Mouse (Mus musculus): ENCODE measurements around the gene Ctsh. TPM values are rescaled to one million over a fixed set of nuclear protein-coding genes. Genes with fewer than 3 reads are reported as not detected.
A peak's percentile ranks its signal among the peaks of the same experiment; 100 is the strongest.
"Not testable (repeated sequence)": the region's sequence is repeated elsewhere in the genome, so short reads cannot be mapped to it uniquely, and the experiment has no call there.

The Ctsh gene
- polyA plus RNA-seq, 1 experiment from 2014 or later, result 8.9 TPM

DNA sequence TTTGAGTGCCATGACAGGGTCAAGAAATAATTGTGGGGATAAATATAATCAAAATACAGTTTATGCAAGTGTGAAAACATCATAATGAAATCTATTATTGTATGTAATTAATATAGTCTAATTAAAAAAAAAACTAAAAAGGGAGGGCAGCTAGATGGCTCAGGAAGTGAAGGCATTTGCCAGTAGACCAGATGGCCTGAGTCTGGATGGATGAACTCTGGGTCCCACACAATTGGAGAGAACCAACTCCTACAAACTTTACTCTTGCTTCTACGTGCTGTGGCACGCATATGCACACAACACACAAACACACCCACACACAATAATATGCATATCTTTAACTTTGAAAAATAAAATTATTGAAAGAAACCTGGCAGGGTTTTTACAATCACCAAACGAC lies 12.4 kb upstream of the Ctsh start:
- Histone ChIP-seq H3K9me3 (replicated peaks; ENCODE audit: control insufficient read depth, low read length) (no peaks in the 10 kb centered on the region), H3K4me1 (ENCODE audit: control insufficient read depth, insufficient read depth, low read length) (no peaks in the 10 kb centered on the region), H3K4me2 (ENCODE audit: low read depth, low read length) (no peak overlapping the region), H3K9ac (replicated peaks; ENCODE audit: low read length) (no peak overlapping the region), H3K4me3 (ENCODE audit: low read depth, low read length) (no peak overlapping the region), H3K27ac (replicated peaks; ENCODE audit: low read depth, low read length) (no peak overlapping the region), H3K27me3 (ENCODE audit: control insufficient read depth, insufficient read depth, low read length) (no peaks in the 10 kb centered on the region), H3K36me3 (replicated peaks; ENCODE audit: control insufficient read depth, insufficient read depth, low read depth, low read length) (no peaks in the 10 kb centered on the region)
- WGBS, result over 99% methylated on average over 3 of the region's 3 CpGs
- no peak for ATAC-seq (replicated peaks; ENCODE audit: insufficient number of reproducible peaks, low FRiP score, low TSS enrichment, low read depth)
- no peak for DNase-seq (ENCODE audit: low spot score)

DNA sequence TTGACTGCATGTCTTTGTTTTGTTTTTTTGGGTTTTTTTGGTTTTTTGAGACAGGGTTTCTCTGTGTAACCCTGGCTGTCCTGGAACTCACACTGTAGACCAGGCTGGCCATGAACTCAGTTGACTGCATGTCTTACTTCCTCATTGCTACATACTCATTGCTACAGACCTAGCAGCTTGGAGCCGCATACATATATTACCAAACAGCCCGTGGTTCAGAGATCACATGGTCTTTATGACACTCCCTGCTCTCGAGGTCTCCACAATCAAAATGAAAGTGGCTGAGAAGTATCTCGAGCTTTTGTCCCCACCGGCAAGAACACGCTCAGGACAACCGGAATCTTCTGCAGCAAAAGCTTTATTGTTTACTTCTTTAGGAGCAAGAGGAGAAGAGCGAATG lies 11.0 kb upstream of the Ctsh start:
- H3K4me1 ChIP-seq (ENCODE audit: control insufficient read depth, insufficient read depth, low read length); H3K27ac ChIP-seq (replicated peaks; ENCODE audit: low read depth, low read length); DNase-seq (ENCODE audit: low spot score); H3K4me2 ChIP-seq (ENCODE audit: low read depth, low read length); H3K9ac ChIP-seq (replicated peaks; ENCODE audit: low read length); ATAC-seq (replicated peaks; ENCODE audit: insufficient number of reproducible peaks, low FRiP score, low TSS enrichment, low read depth); H3K4me3 ChIP-seq (ENCODE audit: low read depth, low read length); H3K9me3 ChIP-seq (replicated peaks; ENCODE audit: control insufficient read depth, low read length); H3K27me3 ChIP-seq (ENCODE audit: control insufficient read depth, insufficient read depth, low read length); H3K36me3 ChIP-seq (replicated peaks; ENCODE audit: control insufficient read depth, insufficient read depth, low read depth, low read length): not testable (repeated sequence)
- WGBS, result 89% methylated on average over 8 of the region's 8 CpGs

DNA sequence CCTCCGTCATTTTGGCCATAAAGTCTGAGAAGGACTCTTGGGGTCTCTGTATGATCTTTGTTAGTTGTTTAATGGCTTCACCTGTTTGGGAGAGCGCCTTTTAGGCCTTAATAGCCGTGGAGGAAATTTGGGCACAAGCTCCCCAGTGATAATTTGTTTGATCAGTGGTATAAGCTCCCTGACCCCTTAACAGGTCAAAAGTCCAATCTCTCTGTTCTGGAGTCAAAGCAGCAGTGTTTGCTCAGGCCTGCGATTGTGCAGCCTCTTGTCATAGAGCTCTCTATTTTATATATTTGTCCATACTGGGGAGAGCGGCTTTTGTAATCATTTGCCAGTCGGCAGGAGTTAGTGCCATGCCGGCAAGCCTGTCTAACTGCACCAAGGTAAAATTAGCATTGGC lies 8.8 kb upstream of the Ctsh start:
- no peaks in the 10 kb centered on the region for H3K9me3 ChIP-seq (replicated peaks; ENCODE audit: control insufficient read depth, low read length)
- H3K27ac ChIP-seq (replicated peaks; ENCODE audit: low read depth, low read length), result no peak overlapping the region
- H3K27me3 ChIP-seq (ENCODE audit: control insufficient read depth, insufficient read depth, low read length), result no peaks in the 10 kb centered on the region
- H3K4me2 ChIP-seq (ENCODE audit: low read depth, low read length), result no peak overlapping the region
- ATAC-seq (replicated peaks; ENCODE audit: insufficient number of reproducible peaks, low FRiP score, low TSS enrichment, low read depth) (no peak), DNase-seq (ENCODE audit: low spot score) (no peak)
- H3K36me3 ChIP-seq (replicated peaks; ENCODE audit: control insufficient read depth, insufficient read depth, low read depth, low read length), result no peaks in the 10 kb centered on the region
- H3K9ac ChIP-seq (replicated peaks; ENCODE audit: low read length), result no peak overlapping the region
- H3K4me1 ChIP-seq (ENCODE audit: control insufficient read depth, insufficient read depth, low read length), result no peaks in the 10 kb centered on the region
- 89% methylated on average over 7 of the region's 7 CpGs for WGBS
- H3K4me3 ChIP-seq (ENCODE audit: low read depth, low read length), result no peak overlapping the region

DNA sequence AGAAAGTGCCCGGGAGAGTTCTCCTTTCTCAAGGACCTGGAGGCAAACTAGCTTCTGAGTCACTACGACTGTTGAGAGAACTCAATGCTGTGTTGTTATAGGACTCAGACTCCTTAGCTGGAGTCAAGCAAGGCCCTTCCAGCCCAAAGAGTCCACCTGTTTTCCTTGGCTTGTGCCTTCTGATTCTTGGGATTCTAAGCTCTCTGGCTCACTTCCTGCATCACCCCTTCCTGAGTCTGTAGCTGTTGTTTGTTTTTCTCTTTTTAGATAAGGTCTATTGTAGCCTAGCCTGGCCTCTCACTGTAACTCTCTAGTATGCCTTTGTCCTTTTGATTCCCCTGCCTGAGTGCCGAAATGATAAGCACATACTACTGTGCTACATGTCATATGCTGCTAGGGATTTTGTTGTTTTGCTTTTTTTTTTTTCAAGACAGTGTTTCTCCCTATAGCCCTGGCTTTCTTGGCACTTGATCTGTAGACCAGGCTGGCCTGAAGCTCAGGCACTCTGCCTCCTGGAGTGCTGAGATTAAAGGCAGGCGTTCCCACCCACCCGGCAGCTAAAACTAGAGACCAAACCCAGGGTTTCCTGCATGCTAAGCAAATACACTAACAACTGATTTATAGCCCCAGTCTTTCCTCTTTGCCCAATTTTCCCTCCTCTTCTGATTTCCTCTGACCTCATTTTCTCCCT lies 5.9 kb upstream of the Ctsh start:
- Histone ChIP-seq H3K4me2 (ENCODE audit: low read depth, low read length) (no peak overlapping the region), H3K27me3 (ENCODE audit: control insufficient read depth, insufficient read depth, low read length) (no peaks in the 10 kb centered on the region), H3K4me1 (ENCODE audit: control insufficient read depth, insufficient read depth, low read length) (no peaks in the 10 kb centered on the region), H3K27ac (replicated peaks; ENCODE audit: low read depth, low read length) (no peak overlapping the region), H3K9ac (replicated peaks; ENCODE audit: low read length) (no peak overlapping the region), H3K9me3 (replicated peaks; ENCODE audit: control insufficient read depth, low read length) (no peaks in the 10 kb centered on the region), H3K4me3 (ENCODE audit: low read depth, low read length) (no peak overlapping the region), H3K36me3 (replicated peaks; ENCODE audit: control insufficient read depth, insufficient read depth, low read depth, low read length) (no peaks in the 10 kb centered on the region)
- DNase-seq (ENCODE audit: low spot score), result no peak
- ATAC-seq (replicated peaks; ENCODE audit: insufficient number of reproducible peaks, low FRiP score, low TSS enrichment, low read depth), result no peak
- WGBS, result 68% methylated on average over 5 of the region's 5 CpGs

DNA sequence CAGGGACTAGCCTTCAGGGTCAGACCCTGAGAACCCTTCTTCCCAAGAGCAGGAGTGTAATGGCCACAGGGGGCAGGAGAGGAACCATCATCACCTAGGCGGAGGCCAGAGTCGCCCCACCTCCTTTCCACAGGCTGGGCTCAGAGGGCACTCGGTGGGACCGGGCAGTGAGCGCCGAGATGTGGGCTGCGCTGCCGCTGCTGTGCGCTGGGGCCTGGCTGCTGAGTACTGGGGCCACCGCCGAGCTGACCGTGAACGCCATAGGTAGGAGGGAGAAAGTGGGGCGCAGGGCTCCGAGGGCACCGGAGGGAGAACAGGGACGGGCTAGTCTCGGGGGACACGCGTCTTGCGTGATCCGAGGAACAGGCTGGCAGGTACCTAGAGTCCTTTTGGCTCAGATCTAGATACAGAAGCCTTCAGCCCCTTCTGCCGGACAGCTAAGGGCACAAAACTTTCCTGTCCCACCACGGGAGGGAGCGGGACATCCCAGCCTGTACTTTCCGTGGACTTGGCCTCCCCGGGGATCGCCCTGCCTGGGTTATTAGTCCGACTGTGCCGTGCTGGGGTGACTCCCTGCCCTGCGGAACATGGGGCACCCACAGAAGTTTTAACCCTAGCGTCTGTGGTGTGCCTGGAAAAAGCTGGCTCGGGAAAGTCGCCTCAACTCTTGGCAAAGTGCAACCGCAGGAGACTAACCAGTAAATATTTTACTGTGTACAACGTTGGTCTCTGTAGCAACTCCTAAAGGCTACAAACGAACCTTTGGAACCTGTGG lies 606 bp downstream of the Ctsh start:
- Histone ChIP-seq H3K9me3 (replicated peaks; ENCODE audit: control insufficient read depth, low read length) (no peaks in the 10 kb centered on the region), H3K4me3 (ENCODE audit: low read depth, low read length) (peak overlapping the region; percentile 43), H3K27me3 (ENCODE audit: control insufficient read depth, insufficient read depth, low read length) (no peaks in the 10 kb centered on the region), H3K27ac (replicated peaks; ENCODE audit: low read depth, low read length) (no peak overlapping the region), H3K4me1 (ENCODE audit: control insufficient read depth, insufficient read depth, low read length) (no peaks in the 10 kb centered on the region), H3K4me2 (ENCODE audit: low read depth, low read length) (peak overlapping the region; percentile 87), H3K9ac (replicated peaks; ENCODE audit: low read length) (peak overlapping the region; percentile 57), H3K36me3 (replicated peaks; ENCODE audit: control insufficient read depth, insufficient read depth, low read depth, low read length) (no peaks in the 10 kb centered on the region)
- DNase-seq (ENCODE audit: low spot score) (peak; percentile 71), ATAC-seq (replicated peaks; ENCODE audit: insufficient number of reproducible peaks, low FRiP score, low TSS enrichment, low read depth) (peak; percentile 79)
- under 1% methylated on average over 35 of the region's 37 CpGs for WGBS

DNA sequence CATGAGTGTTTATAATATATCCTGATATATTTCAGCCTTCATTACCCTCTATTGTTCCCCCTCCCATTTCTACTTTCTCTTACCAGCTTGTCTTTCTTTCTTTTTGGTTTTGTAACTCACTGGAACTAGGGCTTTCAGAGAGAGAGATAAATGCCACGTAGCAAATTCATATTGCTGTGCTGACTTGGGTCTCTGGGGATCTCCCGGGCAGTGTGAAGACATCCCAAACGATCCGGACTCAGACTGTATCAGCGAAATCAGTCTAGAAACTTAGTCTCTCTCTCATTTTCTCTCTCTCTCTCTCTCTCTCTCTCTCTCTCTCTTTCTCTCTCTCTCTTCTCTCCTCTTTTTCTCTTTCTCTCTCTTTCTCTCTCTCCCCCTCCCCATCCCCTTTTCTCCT lies 1.5 kb downstream of the Ctsh start:
- no peak overlapping the region for H3K27ac ChIP-seq (replicated peaks; ENCODE audit: low read depth, low read length)
- ATAC-seq (replicated peaks; ENCODE audit: insufficient number of reproducible peaks, low FRiP score, low TSS enrichment, low read depth), result no peak
- no peak for DNase-seq (ENCODE audit: low spot score)
- no peaks in the 10 kb centered on the region for H3K4me1 ChIP-seq (ENCODE audit: control insufficient read depth, insufficient read depth, low read length)
- H3K27me3 ChIP-seq (ENCODE audit: control insufficient read depth, insufficient read depth, low read length), result no peaks in the 10 kb centered on the region
- H3K9me3 ChIP-seq (replicated peaks; ENCODE audit: control insufficient read depth, low read length), result no peaks in the 10 kb centered on the region
- H3K36me3 ChIP-seq (replicated peaks; ENCODE audit: control insufficient read depth, insufficient read depth, low read depth, low read length), result no peaks in the 10 kb centered on the region
- 57% methylated on average over 5 of the region's 5 CpGs for WGBS
- no peak overlapping the region for H3K4me3 ChIP-seq (ENCODE audit: low read depth, low read length)
- no peak overlapping the region for H3K4me2 ChIP-seq (ENCODE audit: low read depth, low read length)
- no peak overlapping the region for H3K9ac ChIP-seq (replicated peaks; ENCODE audit: low read length)

DNA sequence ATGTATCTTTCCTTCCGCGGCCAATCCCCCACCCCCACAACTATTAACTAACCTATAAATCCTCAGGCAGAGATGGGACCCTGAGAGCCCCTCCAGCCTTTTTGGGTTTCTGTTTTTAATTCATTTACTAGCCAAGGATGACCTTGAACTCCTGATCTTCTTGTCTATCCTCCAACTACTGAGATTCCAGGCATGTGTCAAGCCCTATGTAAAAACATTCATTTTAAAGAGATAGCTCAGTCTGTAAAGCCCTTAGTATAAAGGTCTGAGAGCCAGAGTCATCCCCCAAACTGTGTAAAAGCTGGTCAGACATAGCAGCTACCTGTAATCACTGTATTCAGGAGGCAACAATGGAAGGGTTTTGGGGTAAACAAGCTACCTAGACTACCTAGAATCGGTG lies 2.0 kb downstream of the Ctsh start:
- H3K9ac ChIP-seq (replicated peaks; ENCODE audit: low read length), result no peak overlapping the region
- no peak overlapping the region for H3K27ac ChIP-seq (replicated peaks; ENCODE audit: low read depth, low read length)
- H3K36me3 ChIP-seq (replicated peaks; ENCODE audit: control insufficient read depth, insufficient read depth, low read depth, low read length), result no peaks in the 10 kb centered on the region
- H3K4me1 ChIP-seq (ENCODE audit: control insufficient read depth, insufficient read depth, low read length), result no peaks in the 10 kb centered on the region
- ATAC-seq (replicated peaks; ENCODE audit: insufficient number of reproducible peaks, low FRiP score, low TSS enrichment, low read depth) (no peak), DNase-seq (ENCODE audit: low spot score) (no peak)
- WGBS, result 73% methylated on average over 3 of the region's 3 CpGs
- H3K4me3 ChIP-seq (ENCODE audit: low read depth, low read length), result no peak overlapping the region
- H3K9me3 ChIP-seq (replicated peaks; ENCODE audit: control insufficient read depth, low read length), result no peaks in the 10 kb centered on the region
- H3K4me2 ChIP-seq (ENCODE audit: low read depth, low read length), result no peak overlapping the region
- no peaks in the 10 kb centered on the region for H3K27me3 ChIP-seq (ENCODE audit: control insufficient read depth, insufficient read depth, low read length)

DNA sequence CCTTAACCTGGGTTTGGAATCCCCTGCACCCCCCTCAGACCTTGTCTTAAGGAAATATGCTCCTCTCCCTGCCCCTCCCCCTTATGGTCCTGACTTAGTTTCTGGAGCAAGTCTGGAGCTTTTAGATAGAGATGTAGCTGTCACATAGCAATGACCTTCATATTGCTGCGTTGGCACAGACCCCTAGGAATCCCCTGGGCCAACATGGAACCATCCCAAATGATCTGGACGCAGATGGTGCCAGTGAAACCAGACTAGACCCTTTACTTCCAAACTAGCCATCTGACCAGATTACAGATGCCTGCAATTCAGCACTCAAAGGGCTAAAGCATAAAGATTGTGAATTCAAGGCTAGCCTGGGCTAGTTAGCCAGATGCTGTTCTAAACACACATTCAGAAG lies 2.8 kb downstream of the Ctsh start:
- ATAC-seq (replicated peaks; ENCODE audit: insufficient number of reproducible peaks, low FRiP score, low TSS enrichment, low read depth) (no peak), DNase-seq (ENCODE audit: low spot score) (no peak)
- 89% methylated on average over 2 of the region's 2 CpGs for WGBS
- Histone ChIP-seq H3K4me3 (ENCODE audit: low read depth, low read length) (no peak overlapping the region), H3K36me3 (replicated peaks; ENCODE audit: control insufficient read depth, insufficient read depth, low read depth, low read length) (no peaks in the 10 kb centered on the region), H3K9ac (replicated peaks; ENCODE audit: low read length) (no peak overlapping the region), H3K4me2 (ENCODE audit: low read depth, low read length) (no peak overlapping the region), H3K27me3 (ENCODE audit: control insufficient read depth, insufficient read depth, low read length) (no peaks in the 10 kb centered on the region), H3K9me3 (replicated peaks; ENCODE audit: control insufficient read depth, low read length) (no peaks in the 10 kb centered on the region), H3K4me1 (ENCODE audit: control insufficient read depth, insufficient read depth, low read length) (no peaks in the 10 kb centered on the region), H3K27ac (replicated peaks; ENCODE audit: low read depth, low read length) (no peak overlapping the region)
